Mouse (Mus musculus) embryonic facial prominence, embryonic 14.5 days (tissue): ENCODE data around the gene Pmvk. TPM values are rescaled to one million over a fixed set of nuclear protein-coding genes. Genes with fewer than 3 reads are reported as not detected.

Source experiments
- ATAC-seq: fragments of 200-750 bp; cut with Nextera tagmentation; 2 replicates; pipeline ENCODE4 v1.8.0; 2017; ENCODE audit warnings: low read depth, moderate number of reproducible peaks, moderate TSS enrichment
- DNase-seq: peaks from one replicate; pipeline ENCODE4 v3.0.0-alpha.2; 2015; ENCODE audit warnings: low spot score
- H3K27ac ChIP-seq: fragments of 300-500 bp; sonication (generic); replicated peaks from 2 replicates; pipeline ENCODE4 v1.5.1; 2014; ENCODE audit warnings: low read depth, mild to moderate bottlenecking, low read length, moderate library complexity
- H3K27me3 ChIP-seq: fragments of 300-500 bp; sonication (generic); replicated peaks from 2 replicates; pipeline ENCODE4 v1.6.1; 2014; ENCODE audit warnings: low read length; ENCODE audit not compliant: control insufficient read depth, insufficient read depth
- H3K36me3 ChIP-seq: fragments of 300-500 bp; sonication (generic); 2 replicates; pipeline ENCODE4 v1.6.1; 2014; ENCODE audit warnings: low read length, mixed read lengths; ENCODE audit not compliant: control insufficient read depth, insufficient read depth
- H3K4me1 ChIP-seq: fragments of 300-500 bp; sonication (generic); 2 replicates; pipeline ENCODE4 v1.6.1; 2014; ENCODE audit warnings: antibody characterized with exemption, low read length; ENCODE audit not compliant: control insufficient read depth, insufficient read depth
- H3K4me2 ChIP-seq: fragments of 300-500 bp; sonication (generic); 2 replicates; pipeline ENCODE4 v1.6.1; 2014; ENCODE audit warnings: low read depth, mild to moderate bottlenecking, low read length, moderate library complexity, mixed read lengths
- H3K4me3 ChIP-seq: fragments of 300-500 bp; sonication (generic); 2 replicates; pipeline ENCODE4 v1.5.1; 2014; ENCODE audit warnings: low read depth, mild to moderate bottlenecking, low read length
- H3K9ac ChIP-seq: fragments of 300-500 bp; sonication (generic); 2 replicates; pipeline ENCODE4 v1.6.1; 2014; ENCODE audit warnings: low read depth, mild to moderate bottlenecking, low read length, moderate library complexity, mixed read lengths
- H3K9me3 ChIP-seq: fragments of 300-500 bp; sonication (generic); 2 replicates; pipeline ENCODE4 v1.6.1; 2016; ENCODE audit warnings: low read length; ENCODE audit not compliant: control insufficient read depth
- WGBS: fragments of 180-500 bp; shearing (Covaris S2); extraction: QIAGEN DNeasy Blood & Tissue Kit; methylation state at CpG from one replicate; pipeline ENCODE4 v1.1.7; 2014; 5-methylcytosine and 5-hydroxymethylcytosine counted together
- polyA plus RNA-seq: library from polyadenylated mRNA; unstranded; fragments of >200 nt; fragmentation: Nextera tagmentation; extraction: Ambion mirVana; gene quantifications from 2 replicates; pipeline ENCODE4 v1.2.1, GENCODE M21; 2014

Gene Pmvk
- polyA plus RNA-seq, 1 experiment from 2014 or later, result 45.7 TPM

- ATAC-seq, result no peak
- no peaks in the 10 kb centered on the region for H3K36me3 ChIP-seq
Observed at GRCm38 (mm10) chr3:89516321-89516720, 62.0 kb downstream of the Pmvk start.

More at GRCm38 (mm10) chr3:89516321-89516720, 62.0 kb downstream of the Pmvk start:
- Histone ChIP-seq H3K27ac (no peak overlapping the region), H3K9me3 (peaks cover 12% of the 10 kb centered on the region), H3K4me3 (no peak overlapping the region), H3K4me2 (no peak overlapping the region), H3K9ac (no peak overlapping the region), H3K27me3 (peaks cover 4% of the 10 kb centered on the region; the same call in 1 of the 2 replicates), H3K4me1 (peaks cover 16% of the 10 kb centered on the region)
- no peak for DNase-seq
- 91% methylated on average over 5 of the region's 5 CpGs for WGBS

Other genes starting within 250 kb of the Pmvk start
- 51.5 and 52.0 TPM in 2 replicates for gene Thbs3, start 239.4 kb upstream of the Pmvk start, polyA plus RNA-seq
- gene Mtx1, start 227.5 kb upstream of the Pmvk start, polyA plus RNA-seq, result 151 and 163 TPM in 2 replicates
- 2.0 and 4.1 TPM in 2 replicates for gene Muc1, start 225.5 kb upstream of the Pmvk start, polyA plus RNA-seq
- 324 and 349 TPM in 2 replicates for gene Krtcap2, start 208.6 kb upstream of the Pmvk start, polyA plus RNA-seq
- gene Trim46, start 208.2 kb upstream of the Pmvk start, polyA plus RNA-seq, result 3.7 and 4.7 TPM in 2 replicates
- gene Dpm3, start 195.2 kb upstream of the Pmvk start, polyA plus RNA-seq, result 151 and 177 TPM in 2 replicates
- 70.5 and 80.2 TPM in 2 replicates for gene Slc50a1, start 184.0 kb upstream of the Pmvk start, polyA plus RNA-seq
- 33.8 and 35.8 TPM in 2 replicates for gene Efna1, start 173.4 kb upstream of the Pmvk start, polyA plus RNA-seq
- 18.7 and 21.2 TPM in 2 replicates for gene Efna3, start 131.6 kb upstream of the Pmvk start, polyA plus RNA-seq
- gene Efna4, start 116.5 kb upstream of the Pmvk start, polyA plus RNA-seq, result 17.5 and 20.7 TPM in 2 replicates
- 44.4 and 51.7 TPM in 2 replicates for gene Adam15, start 104.5 kb upstream of the Pmvk start, polyA plus RNA-seq
- gene Dcst2, start 92.6 kb upstream of the Pmvk start, polyA plus RNA-seq, result not detected in 2 replicates
- 0.26 and 0.33 TPM in 2 replicates for gene Dcst1, start 89.3 kb upstream of the Pmvk start, polyA plus RNA-seq
- 2.3 and 3.6 TPM in 2 replicates for gene Zbtb7b, start 59.8 kb upstream of the Pmvk start, polyA plus RNA-seq
- not detected in 2 replicates for gene Lenep, start 51.7 kb upstream of the Pmvk start, polyA plus RNA-seq
- gene Flad1, start 42.7 kb upstream of the Pmvk start, polyA plus RNA-seq, result 24.2 and 24.8 TPM in 2 replicates
- 380 and 425 TPM in 2 replicates for gene Cks1b, start 36.2 kb upstream of the Pmvk start, polyA plus RNA-seq
- gene Shc1, start 36.1 kb upstream of the Pmvk start, polyA plus RNA-seq, result 74.0 and 75.2 TPM in 2 replicates
- 49.2 and 51.6 TPM in 2 replicates for gene Pygo2, start 24.3 kb upstream of the Pmvk start, polyA plus RNA-seq
- gene Pbxip1, start 17.8 kb upstream of the Pmvk start, polyA plus RNA-seq, result 24.1 and 25.9 TPM in 2 replicates
- gene Kcnn3, start 65.6 kb downstream of the Pmvk start, polyA plus RNA-seq, result 3.7 and 4.6 TPM in 2 replicates